Mouse (Mus musculus): ENCODE data around the gene Upk3b. TPM values are rescaled to one million over a fixed set of nuclear protein-coding genes. Genes with fewer than 3 reads are reported as not detected.

Upk3b gene
- polyA plus RNA-seq, 1 experiment from 2014 or later: 6.0 TPM

GRCm38 (mm10) chr5:136015586-136015985 is 22.7 kb upstream of the Upk3b start:
- Histone ChIP-seq H3K4me3 (replicated peaks; ENCODE audit: low read depth, low read length) (no peak overlapping the region), H3K4me1 (replicated peaks; ENCODE audit: insufficient read depth, low read length) (peaks cover 11% of the 10 kb centered on the region), H3K4me2 (ENCODE audit: low read length) (no peak overlapping the region), H3K27me3 (ENCODE audit: insufficient read depth, low read length) (no peaks in the 10 kb centered on the region), H3K27ac (peak overlapping the region; percentile 77), H3K36me3 (ENCODE audit: insufficient read depth, low read length) (peaks cover 19% of the 10 kb centered on the region; the same call in 1 of the 2 replicates), H3K9me3 (replicated peaks; ENCODE audit: low read length) (no peaks in the 10 kb centered on the region), H3K9ac (ENCODE audit: low read depth, low read length) (0 out of 2 replicates have a peak overlapping the region, but pooled peaks have one; percentile 23)
- 73% methylated on average over 10 of the region's 10 CpGs for WGBS
- no peak for ATAC-seq (replicated peaks; ENCODE audit: low FRiP score, low read depth)
- TF ChIP-seq CTCF (IDR thresholded peaks at IDR 0.05; ENCODE audit: low read depth): no peak
- no peak for DNase-seq (ENCODE audit: low spot score)

DNA sequence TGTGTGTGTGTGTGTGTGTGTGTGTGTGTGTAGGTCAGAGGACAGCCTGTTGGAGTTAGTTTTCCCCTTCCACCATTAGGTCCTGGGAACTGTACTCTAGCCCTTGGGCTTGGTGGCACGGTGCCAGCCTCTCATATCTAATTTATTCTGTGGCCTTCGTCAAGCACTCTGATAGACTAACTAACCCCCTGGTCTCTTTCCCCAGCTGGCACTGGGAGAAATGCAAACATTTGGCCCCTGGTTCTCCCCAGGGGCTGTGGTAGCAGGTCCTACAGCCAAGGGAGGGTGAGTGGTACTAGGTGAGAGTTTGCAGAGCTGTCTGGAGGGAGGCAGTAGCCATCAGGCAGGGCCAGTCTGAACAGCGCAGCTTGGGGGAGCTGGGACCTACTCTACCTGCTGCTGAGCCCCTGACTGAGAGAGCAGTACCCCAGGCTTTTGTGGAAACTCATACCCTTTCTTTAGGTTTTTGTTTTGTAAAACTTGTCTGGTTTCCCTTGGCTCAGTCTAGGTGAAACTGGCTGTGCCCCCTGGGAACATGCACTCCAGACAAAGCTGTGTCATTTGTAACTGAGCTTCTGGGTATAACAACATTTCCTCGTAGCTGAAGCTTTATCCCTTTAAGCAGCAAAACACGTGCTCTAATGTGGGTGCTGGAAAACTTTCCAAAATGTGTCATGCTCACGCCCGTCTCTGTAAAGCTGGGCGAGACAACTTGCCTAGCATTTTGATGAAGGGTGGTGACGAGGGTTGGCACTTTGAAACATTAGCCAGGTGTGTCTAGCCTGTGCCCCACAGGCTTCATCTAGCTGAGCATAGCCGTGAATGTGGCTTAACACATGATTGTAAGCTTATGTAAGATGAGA is 22.1 kb upstream of the Upk3b start:
- 0 out of 2 replicates have a peak overlapping the region, but pooled peaks have one; percentile 23 for H3K9ac ChIP-seq (ENCODE audit: low read depth, low read length)
- TF ChIP-seq CTCF (IDR thresholded peaks at IDR 0.05; ENCODE audit: low read depth): no peak
- H3K4me2 ChIP-seq (ENCODE audit: low read length): no peak overlapping the region
- peak overlapping the region; percentile 77 for H3K27ac ChIP-seq
- WGBS: 71% methylated on average over 10 of the region's 10 CpGs
- peaks cover 11% of the 10 kb centered on the region for H3K4me1 ChIP-seq (replicated peaks; ENCODE audit: insufficient read depth, low read length)
- no peaks in the 10 kb centered on the region for H3K27me3 ChIP-seq (ENCODE audit: insufficient read depth, low read length)
- no peaks in the 10 kb centered on the region for H3K9me3 ChIP-seq (replicated peaks; ENCODE audit: low read length)
- H3K4me3 ChIP-seq (replicated peaks; ENCODE audit: low read depth, low read length): no peak overlapping the region
- no peak for DNase-seq (ENCODE audit: low spot score)
- ATAC-seq (replicated peaks; ENCODE audit: low FRiP score, low read depth): 0 out of 2 replicates have a peak, but pooled peaks have one; percentile 14
- H3K36me3 ChIP-seq (ENCODE audit: insufficient read depth, low read length): peaks cover 17% of the 10 kb centered on the region; the same call in 1 of the 2 replicates

DNA sequence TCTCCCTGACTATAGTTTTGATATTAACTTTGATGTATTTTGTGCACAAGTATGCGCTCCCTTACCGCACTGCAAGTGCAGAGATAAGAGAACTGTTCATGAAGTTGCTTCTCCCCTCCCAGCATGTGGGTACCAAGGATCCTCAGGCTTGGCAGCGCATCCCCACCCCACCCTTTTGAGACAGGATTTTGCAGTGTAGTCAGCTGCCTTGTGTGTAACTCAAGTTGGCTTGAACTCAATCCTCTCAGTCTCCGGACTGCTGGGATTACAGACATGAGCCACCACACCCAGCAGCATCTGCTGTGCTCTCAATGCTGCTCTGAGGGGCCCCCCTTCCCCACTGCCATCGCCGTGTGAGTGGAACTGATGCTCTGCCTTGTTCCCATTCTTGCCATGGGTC is 21.0 kb upstream of the Upk3b start:
- no peaks in the 10 kb centered on the region for H3K9me3 ChIP-seq (replicated peaks; ENCODE audit: low read length)
- H3K27ac ChIP-seq: no peak overlapping the region
- TF ChIP-seq CTCF (IDR thresholded peaks at IDR 0.05; ENCODE audit: low read depth): no peak
- no peak overlapping the region for H3K4me2 ChIP-seq (ENCODE audit: low read length)
- peaks cover 11% of the 10 kb centered on the region for H3K4me1 ChIP-seq (replicated peaks; ENCODE audit: insufficient read depth, low read length)
- H3K27me3 ChIP-seq (ENCODE audit: insufficient read depth, low read length): no peaks in the 10 kb centered on the region
- no peak overlapping the region for H3K4me3 ChIP-seq (replicated peaks; ENCODE audit: low read depth, low read length)
- no peak overlapping the region for H3K9ac ChIP-seq (ENCODE audit: low read depth, low read length)
- DNase-seq (ENCODE audit: low spot score) (no peak), ATAC-seq (replicated peaks; ENCODE audit: low FRiP score, low read depth) (no peak)
- 88% methylated on average over 6 of the region's 6 CpGs for WGBS
- H3K36me3 ChIP-seq (ENCODE audit: insufficient read depth, low read length): peaks cover 11% of the 10 kb centered on the region; the same call in 1 of the 2 replicates

DNA sequence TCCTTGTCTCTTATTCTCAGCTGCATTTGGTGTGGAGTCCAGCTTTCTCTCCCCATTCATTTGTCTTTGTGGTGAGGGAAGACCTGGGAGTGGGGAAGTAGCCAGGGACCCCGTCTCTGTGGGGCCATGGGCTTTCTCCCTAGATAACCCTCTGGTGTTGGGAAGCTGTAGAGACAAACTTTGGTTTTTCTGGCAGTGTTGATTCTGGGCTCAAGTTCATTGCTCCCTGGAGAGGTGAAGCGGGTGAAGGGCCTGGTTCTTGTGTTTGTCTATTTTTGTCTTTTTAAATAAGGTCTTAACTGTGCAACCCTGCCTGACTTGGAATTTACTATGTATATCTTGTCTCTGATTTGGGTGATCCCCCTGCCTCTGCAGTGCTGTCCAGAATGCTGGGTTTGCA is 19.6 kb upstream of the Upk3b start:
- H3K27ac ChIP-seq: no peak overlapping the region
- WGBS: 85% methylated on average over 2 of the region's 2 CpGs

DNA sequence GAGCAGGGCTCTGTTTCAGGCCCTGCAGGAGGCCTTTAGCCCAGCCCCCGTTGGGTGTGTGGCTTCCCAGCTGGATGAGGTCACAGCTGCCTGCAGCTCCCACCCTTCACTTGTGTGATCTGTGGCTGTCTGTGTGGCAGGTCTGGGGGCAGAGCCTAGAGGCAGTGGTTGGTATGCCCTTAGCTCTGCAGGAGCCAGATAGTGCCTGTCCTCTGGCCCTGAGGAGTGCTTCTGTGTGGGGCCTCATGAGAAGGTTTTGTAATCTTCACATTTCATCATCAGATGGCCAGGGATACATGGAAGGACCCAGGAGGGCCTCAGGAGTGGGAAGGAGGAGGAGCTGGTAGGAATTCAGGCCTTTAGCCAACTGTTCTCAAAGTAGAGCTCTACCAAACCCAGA is 18.4 kb upstream of the Upk3b start:
- no peak for ATAC-seq (replicated peaks; ENCODE audit: low FRiP score, low read depth)
- no peak for DNase-seq (ENCODE audit: low spot score)
- peaks cover 11% of the 10 kb centered on the region for H3K4me1 ChIP-seq (replicated peaks; ENCODE audit: insufficient read depth, low read length)
- TF ChIP-seq CTCF (IDR thresholded peaks at IDR 0.05; ENCODE audit: low read depth): no peak
- H3K4me2 ChIP-seq (ENCODE audit: low read length): no peak overlapping the region
- H3K27ac ChIP-seq: no peak overlapping the region
- H3K4me3 ChIP-seq (replicated peaks; ENCODE audit: low read depth, low read length): no peak overlapping the region
- H3K9ac ChIP-seq (ENCODE audit: low read depth, low read length): no peak overlapping the region
- WGBS: 23% methylated on average over 1 of the region's 1 CpGs
- H3K36me3 ChIP-seq (ENCODE audit: insufficient read depth, low read length): 0 out of 2 replicates have a peak, but pooled peaks cover 8% of the 10 kb centered on the region
- no peaks in the 10 kb centered on the region for H3K9me3 ChIP-seq (replicated peaks; ENCODE audit: low read length)
- no peaks in the 10 kb centered on the region for H3K27me3 ChIP-seq (ENCODE audit: insufficient read depth, low read length)

More for the DNA sequence above, 19.6 kb upstream of the Upk3b start:
- Histone ChIP-seq H3K4me1 (replicated peaks; ENCODE audit: insufficient read depth, low read length) (peaks cover 11% of the 10 kb centered on the region), H3K27me3 (ENCODE audit: insufficient read depth, low read length) (no peaks in the 10 kb centered on the region), H3K9me3 (replicated peaks; ENCODE audit: low read length) (no peaks in the 10 kb centered on the region), H3K4me2 (ENCODE audit: low read length) (no peak overlapping the region), H3K36me3 (ENCODE audit: insufficient read depth, low read length) (0 out of 2 replicates have a peak, but pooled peaks cover 8% of the 10 kb centered on the region), H3K4me3 (replicated peaks; ENCODE audit: low read depth, low read length) (no peak overlapping the region), H3K9ac (ENCODE audit: low read depth, low read length) (no peak overlapping the region)
- no peak for TF ChIP-seq CTCF (IDR thresholded peaks at IDR 0.05; ENCODE audit: low read depth)
- DNase-seq (ENCODE audit: low spot score) (no peak), ATAC-seq (replicated peaks; ENCODE audit: low FRiP score, low read depth) (no peak)

DNA sequence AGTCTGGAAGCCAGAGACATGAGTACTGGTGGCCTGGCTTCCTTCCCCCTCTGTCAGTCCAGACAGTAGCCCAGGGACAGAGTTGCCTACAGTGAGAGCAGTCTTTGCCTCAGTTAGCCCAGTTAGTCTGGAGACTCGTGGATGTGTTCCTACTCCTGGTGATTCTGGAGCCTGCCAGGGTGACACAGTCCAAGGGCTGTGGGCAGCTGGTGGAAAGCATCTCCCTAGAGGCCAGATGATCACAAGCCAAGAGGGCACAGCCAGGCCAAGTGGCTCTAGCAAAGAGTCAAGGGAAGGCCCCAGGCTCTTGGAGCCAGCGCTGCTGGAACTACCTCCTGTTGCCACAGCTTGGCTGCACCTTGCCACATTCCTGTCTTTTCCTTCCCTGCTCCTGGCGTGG is 12.6 kb upstream of the Upk3b start:
- Histone ChIP-seq H3K36me3 (ENCODE audit: insufficient read depth, low read length) (peaks cover 25% of the 10 kb centered on the region), H3K9me3 (replicated peaks; ENCODE audit: low read length) (no peaks in the 10 kb centered on the region), H3K27me3 (ENCODE audit: insufficient read depth, low read length) (no peaks in the 10 kb centered on the region), H3K27ac (no peak overlapping the region), H3K9ac (ENCODE audit: low read depth, low read length) (0 out of 2 replicates have a peak overlapping the region, but pooled peaks have one; percentile 4), H3K4me1 (replicated peaks; ENCODE audit: insufficient read depth, low read length) (0 out of 2 replicates have a peak, but pooled peaks cover 6% of the 10 kb centered on the region), H3K4me2 (ENCODE audit: low read length) (no peak overlapping the region), H3K4me3 (replicated peaks; ENCODE audit: low read depth, low read length) (no peak overlapping the region)
- ATAC-seq (replicated peaks; ENCODE audit: low FRiP score, low read depth) (no peak), DNase-seq (ENCODE audit: low spot score) (no peak)
- WGBS: 77% methylated on average over 3 of the region's 3 CpGs
- no peak for TF ChIP-seq CTCF (IDR thresholded peaks at IDR 0.05; ENCODE audit: low read depth)

Data from kidney, postnatal 0 days (tissue).